Mouse (Mus musculus) CH12.LX (cell line): Measurements from ENCODE around the gene Atp5d. TPM values are rescaled to one million over a fixed set of nuclear protein-coding genes. Genes with fewer than 3 reads are reported as not detected.

Experiments
- DNase-seq: peaks from one replicate; pipeline ENCODE4 v3.0.0-alpha.2; 2013; ENCODE audit errors: extremely low read depth
- H3K27ac ChIP-seq: 2 replicates; pipeline ENCODE4 v1.5.1; 2012; ENCODE audit warnings: low read depth, mild to moderate bottlenecking, control low read depth, moderate library complexity; ENCODE audit not compliant: insufficient read depth
- H3K27me3 ChIP-seq: replicated peaks from 2 replicates; pipeline ENCODE3; 2012; ENCODE audit warnings: inconsistent platforms
- H3K36me3 ChIP-seq, 2 experiments: replicated peaks in 1 of 2; 2 replicates each; pipeline versions ENCODE3 to v1.6.1; 2012; ENCODE audit warnings: inconsistent platforms in 1 of 2, low read length in 1 of 2, mild to moderate bottlenecking in 1 of 2, mixed read lengths in 1 of 2, moderate library complexity in 1 of 2; ENCODE audit not compliant: control insufficient read depth in 1 of 2, insufficient read depth in 1 of 2
- H3K4me1 ChIP-seq, 2 experiments: 2 replicates each; pipeline ENCODE4 v1.6.1; 2012; ENCODE audit warnings: inconsistent platforms in 1 of 2, moderate library complexity in 1 of 2; ENCODE audit not compliant: insufficient read depth in 2 of 2, control insufficient read depth in 1 of 2
- H3K4me2 ChIP-seq: 2 replicates; pipeline ENCODE4 v1.6.1; 2012; ENCODE audit warnings: low read depth, mild to moderate bottlenecking, control low read depth; ENCODE audit not compliant: poor library complexity, insufficient read depth, severe bottlenecking
- H3K4me3 ChIP-seq, 3 experiments: fragments of 150-350 bp in 1 of 3; sonication (generic) in 1 of 3; replicated peaks in 1 of 3; 2 replicates each; pipeline versions ENCODE3 to v1.5.1; 2011 to 2012; ENCODE audit warnings: low read depth in 2 of 3, low read length in 2 of 3, mild to moderate bottlenecking in 2 of 3, moderate library complexity in 2 of 3, control low read depth in 1 of 3, improper control_type of control experiment in 1 of 3, inconsistent platforms in 1 of 3, mixed read lengths in 1 of 3; ENCODE audit not compliant: poor library complexity in 1 of 3
- H3K79me2 ChIP-seq: replicated peaks from 2 replicates; pipeline ENCODE4 v1.6.1; 2012; ENCODE audit warnings: mild to moderate bottlenecking, moderate library complexity; ENCODE audit not compliant: control insufficient read depth, poor library complexity, insufficient read depth, severe bottlenecking; ENCODE audit errors: extremely low read depth
- H3K9ac ChIP-seq: 2 replicates; pipeline ENCODE4 v1.6.1; 2012; ENCODE audit warnings: low read depth, mild to moderate bottlenecking, control low read depth, moderate library complexity; ENCODE audit not compliant: insufficient read depth
- H3K9me3 ChIP-seq: replicated peaks from 2 replicates; pipeline ENCODE3; 2012; ENCODE audit warnings: low read length, inconsistent platforms, mixed read lengths
- BHLHE40 ChIP-seq: IDR thresholded peaks from 2 replicates; pipeline ENCODE4 v1.6.1; 2011; ENCODE audit warnings: mild to moderate bottlenecking, low read depth, low read length, improper control_type of control experiment
- CHD1 ChIP-seq: IDR thresholded peaks from 2 replicates; pipeline ENCODE4 v1.6.1; 2012; ENCODE audit warnings: low read depth, low read length, improper control_type of control experiment, inconsistent platforms
- CHD2 ChIP-seq: IDR thresholded peaks from 2 replicates; pipeline ENCODE4 v1.6.1; 2011; ENCODE audit warnings: low read length, improper control_type of control experiment
- E2F4 ChIP-seq: IDR thresholded peaks from 2 replicates; pipeline ENCODE4 v1.6.1; 2011; ENCODE audit warnings: low read depth, low read length, improper control_type of control experiment; ENCODE audit not compliant: insufficient replicate concordance
- HCFC1 ChIP-seq: IDR thresholded peaks from 2 replicates; pipeline ENCODE4 v1.6.1; 2012; ENCODE audit warnings: low read depth, mild to moderate bottlenecking, inconsistent platforms, low read length, improper control_type of control experiment
- JUND ChIP-seq: conservative IDR thresholded peaks from 2 replicates; pipeline ENCODE4 v1.6.1; 2011; ENCODE audit warnings: low read depth, low read length, improper control_type of control experiment
- KAT2A ChIP-seq: IDR thresholded peaks from 2 replicates; pipeline ENCODE4 v1.6.1; 2012; ENCODE audit warnings: low read length, improper control_type of control experiment, inconsistent platforms; ENCODE audit not compliant: insufficient replicate concordance
- MAFK ChIP-seq: IDR thresholded peaks from 2 replicates; pipeline ENCODE4 v1.6.1; 2011; ENCODE audit warnings: low read length, improper control_type of control experiment; ENCODE audit not compliant: insufficient replicate concordance
- MAX ChIP-seq: IDR thresholded peaks from 2 replicates; pipeline ENCODE4 v1.6.1; 2011; ENCODE audit warnings: low read length, improper control_type of control experiment
- MAZ ChIP-seq: IDR thresholded peaks from 2 replicates; pipeline ENCODE4 v1.6.1; 2012; ENCODE audit warnings: low read depth, mild to moderate bottlenecking, inconsistent platforms, low read length, improper control_type of control experiment, moderate library complexity
- MEF2A ChIP-seq: IDR thresholded peaks from 2 replicates; pipeline ENCODE4 v1.6.1; 2014; ENCODE audit warnings: low read depth, mild to moderate bottlenecking, inconsistent platforms, low read length, improper control_type of control experiment, borderline replicate concordance
- MXI1 ChIP-seq: IDR thresholded peaks from 2 replicates; pipeline ENCODE4 v1.6.1; 2011; ENCODE audit warnings: mild to moderate bottlenecking, low read depth, low read length, improper control_type of control experiment
- NELFE ChIP-seq: IDR thresholded peaks from 2 replicates; pipeline ENCODE4 v1.6.1; 2011; ENCODE audit warnings: low read depth, low read length, improper control_type of control experiment
- NRF1 ChIP-seq: IDR thresholded peaks from 2 replicates; pipeline ENCODE4 v1.6.1; 2014; ENCODE audit warnings: low read depth, mild to moderate bottlenecking, inconsistent platforms, low read length, improper control_type of control experiment, moderate library complexity
- PAX5 ChIP-seq: IDR thresholded peaks from 2 replicates; pipeline ENCODE4 v1.6.1; 2012; ENCODE audit warnings: low read length, inconsistent platforms, mixed read lengths
- RCOR1 ChIP-seq: conservative IDR thresholded peaks from 2 replicates; pipeline ENCODE4 v1.6.1; 2012; ENCODE audit warnings: low read depth, mild to moderate bottlenecking, inconsistent platforms, low read length, improper control_type of control experiment
- SIN3A ChIP-seq: IDR thresholded peaks from 2 replicates; pipeline ENCODE4 v1.6.1; 2012; ENCODE audit warnings: low read length, improper control_type of control experiment, inconsistent platforms
- SMC3 ChIP-seq: IDR thresholded peaks from 2 replicates; pipeline ENCODE4 v1.6.1; 2011; ENCODE audit warnings: low read depth, low read length, improper control_type of control experiment
- UBTF ChIP-seq: IDR thresholded peaks from 2 replicates; pipeline ENCODE4 v1.6.1; 2012; ENCODE audit warnings: low read depth, mild to moderate bottlenecking, inconsistent platforms, low read length, improper control_type of control experiment, moderate library complexity
- USF1 ChIP-seq: IDR thresholded peaks from 2 replicates; pipeline ENCODE4 v1.6.1; 2014; ENCODE audit warnings: low read depth, mild to moderate bottlenecking, inconsistent platforms, low read length, improper control_type of control experiment
- ZC3H11A ChIP-seq: IDR thresholded peaks from 2 replicates; pipeline ENCODE4 v1.6.1; 2012; ENCODE audit warnings: low read depth, mild to moderate bottlenecking, inconsistent platforms, low read length, improper control_type of control experiment
- ZNF384 ChIP-seq: IDR thresholded peaks from 2 replicates; pipeline ENCODE4 v1.6.1; 2012; ENCODE audit warnings: low read depth, low read length, improper control_type of control experiment, inconsistent platforms
- dilution Hi-C: fragments of 300-500 bp; cut with MboI; formaldehyde crosslinking; loops from 2 replicates; pipeline ENCODE4 v1.14.3; 2020; ENCODE audit warnings: low sequenced_read_pairs; ENCODE audit not compliant: extremely low pct_unique_long_range_greater_than_20kb, extremely low pct_ligation_motif_present
- in situ Hi-C: fragments of 300-500 bp; cut with MboI; formaldehyde crosslinking; loops from 3 replicates; pipeline ENCODE4 v1.14.3; 2019; ENCODE audit warnings: low sequenced_read_pairs, low pct_ligation_motif_present, low pct_unique_long_range_greater_than_20kb, mixed read lengths
- polyA plus RNA-seq: library from polyadenylated mRNA; unstranded; fragments of >175 nt; gene quantifications from 2 replicates; pipeline ENCODE4 v1.2.1, GENCODE M21; 2012; ENCODE audit warnings: low read depth; ENCODE audit not compliant: insufficient read length
- total RNA-seq, 2 experiments: library from RNA; depleted of rRNA; stranded (reverse); fragments of 300-350 nt in 1 of 2; fragments of >200 nt in 1 of 2; gene quantifications; 2 replicates each; pipeline ENCODE4 v1.2.3; 2012 to 2014

Atp5d gene
- total and polyA plus RNA-seq, 3 experiments, result 106 to 352 (median 326) TPM

DNA sequence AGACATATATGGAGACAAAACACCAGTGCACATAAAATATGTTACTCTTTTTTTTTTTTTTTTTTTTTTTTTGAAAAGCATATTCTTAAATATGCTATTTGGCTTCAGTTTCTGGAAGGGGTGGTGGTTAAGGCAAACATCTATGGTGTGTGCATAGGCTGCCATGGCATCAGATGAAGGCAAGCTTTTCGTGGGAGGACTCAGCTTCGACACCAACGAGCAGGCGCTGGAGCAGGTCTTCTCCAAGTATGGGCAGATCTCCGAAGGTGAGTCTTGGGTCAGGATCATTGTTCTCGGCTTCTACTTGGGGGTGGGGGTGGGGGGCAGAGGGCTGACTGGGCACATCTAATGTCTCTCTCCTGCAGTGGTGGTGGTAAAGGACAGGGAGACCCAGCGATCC, 31.2 kb downstream of the Atp5d start:
- peaks cover 16% of the 10 kb centered on the region for H3K79me2 ChIP-seq
- H3K9ac ChIP-seq, result no peak overlapping the region
- dilution Hi-C loops, result no loop called here
- TF ChIP-seq MAZ (no peak), ZNF384 (no peak), HCFC1 (no peak)
- TF ChIP-seq, all 38 proteins: peak for 0
- H3K27ac ChIP-seq, result no peak overlapping the region
- peaks cover 25 to 36% of the 10 kb centered on the region in 2 experiments for H3K36me3 ChIP-seq
- H3K4me2 ChIP-seq, result no peak overlapping the region
- H3K4me1 ChIP-seq, result peaks cover 10 to 55% of the 10 kb centered on the region in 2 experiments; a peak in 3 of 4 replicates
- in situ Hi-C loops, result no loop called here
- no peak for DNase-seq
- no peaks in the 10 kb centered on the region for H3K9me3 ChIP-seq
- no peaks in the 10 kb centered on the region for H3K27me3 ChIP-seq
- no peak overlapping the region for H3K4me3 ChIP-seq

DNA sequence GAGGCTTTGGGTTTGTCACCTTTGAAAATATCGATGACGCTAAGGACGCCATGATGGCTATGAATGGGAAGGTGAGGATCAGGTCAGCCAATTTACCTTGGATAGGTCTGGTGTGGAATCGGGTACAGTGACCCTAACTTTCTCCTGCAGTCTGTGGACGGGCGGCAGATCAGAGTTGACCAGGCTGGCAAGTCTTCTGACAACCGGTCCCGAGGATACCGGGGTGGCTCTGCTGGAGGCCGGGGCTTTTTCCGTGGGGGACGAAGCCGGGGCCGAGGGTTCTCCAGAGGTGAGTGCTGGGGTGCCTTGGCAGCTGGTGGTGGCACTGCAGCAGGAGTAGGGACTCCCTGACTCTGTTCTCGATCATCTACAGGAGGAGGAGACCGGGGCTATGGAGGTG, 31.6 kb downstream of the Atp5d start:
- TF ChIP-seq NELFE (no peak), SMC3 (no peak), MAX (no peak), CHD1 (no peak), CHD2 (no peak)
- H3K9ac ChIP-seq, result no peak overlapping the region
- no peak overlapping the region for H3K27ac ChIP-seq
- H3K9me3 ChIP-seq, result no peaks in the 10 kb centered on the region
- DNase-seq, result no peak
- no peak overlapping the region for H3K4me3 ChIP-seq
- dilution Hi-C loops (no loop called here), in situ Hi-C loops (no loop called here)
- peaks cover 25 to 39% of the 10 kb centered on the region in 2 experiments for H3K36me3 ChIP-seq
- H3K4me2 ChIP-seq, result no peak overlapping the region
- peaks cover 13 to 56% of the 10 kb centered on the region in 2 experiments; a peak in 3 of 4 replicates for H3K4me1 ChIP-seq
- peaks cover 16% of the 10 kb centered on the region for H3K79me2 ChIP-seq
- no peaks in the 10 kb centered on the region for H3K27me3 ChIP-seq

- H3K9ac ChIP-seq, result no peak overlapping the region
- H3K27ac ChIP-seq, result no peak overlapping the region
- no peak overlapping the region for H3K4me3 ChIP-seq
- no peak for DNase-seq
- H3K27me3 ChIP-seq, result no peaks in the 10 kb centered on the region
- peaks cover 25 to 39% of the 10 kb centered on the region in 2 experiments for H3K36me3 ChIP-seq
- dilution Hi-C loops (no loop called here), in situ Hi-C loops (no loop called here)
- H3K4me1 ChIP-seq, result peaks cover 12 to 55% of the 10 kb centered on the region in 2 experiments; a peak in 3 of 4 replicates
- peaks cover 16% of the 10 kb centered on the region for H3K79me2 ChIP-seq
- no peaks in the 10 kb centered on the region for H3K9me3 ChIP-seq
- TF ChIP-seq NRF1 (no peak), CHD1 (no peak), UBTF (no peak), SIN3A (no peak), MAX (no peak), ZC3H11A (no peak), KAT2A (no peak), JUND (no peak), PAX5 (no peak), RCOR1 (no peak), MEF2A (no peak), MAFK (no peak), E2F4 (no peak), USF1 (no peak), MXI1 (no peak), BHLHE40 (no peak)
- H3K4me2 ChIP-seq, result no peak overlapping the region
These were observed 32.2 kb downstream of the Atp5d start for GRCm38 (mm10) chr10:80170601-80171021.
